Mouse (Mus musculus) thymus, postnatal 10 days (tissue): ENCODE data around the gene Tmem151b.

Experiments used
- DNase-seq, 2 experiments: peaks; one replicate each; pipeline ENCODE4 v3.0.0; 2021; ENCODE audit warnings: low spot score in 2 of 2

The Tmem151b gene

DNA sequence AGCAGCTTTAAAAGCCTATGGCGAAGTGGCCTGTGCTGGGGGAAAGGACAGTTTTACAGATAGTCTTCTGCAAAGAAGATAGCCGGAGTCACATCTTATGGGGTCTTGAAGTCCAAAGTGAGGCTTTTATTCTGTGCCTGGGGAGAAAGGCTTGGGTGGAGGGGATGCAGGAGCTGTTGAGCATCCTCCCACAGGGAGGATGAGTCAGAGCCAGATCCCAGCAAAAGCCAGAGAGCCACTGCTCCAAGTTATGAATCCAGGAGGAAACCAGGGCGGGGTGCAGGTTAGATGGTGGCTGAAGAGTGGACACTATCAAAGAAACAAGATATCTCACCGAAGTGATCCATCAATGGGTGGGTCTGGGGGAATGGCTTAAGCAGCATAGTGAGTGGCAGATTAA is 37.7 kb downstream of the Tmem151b start:
- DNase-seq = no peak

DNA sequence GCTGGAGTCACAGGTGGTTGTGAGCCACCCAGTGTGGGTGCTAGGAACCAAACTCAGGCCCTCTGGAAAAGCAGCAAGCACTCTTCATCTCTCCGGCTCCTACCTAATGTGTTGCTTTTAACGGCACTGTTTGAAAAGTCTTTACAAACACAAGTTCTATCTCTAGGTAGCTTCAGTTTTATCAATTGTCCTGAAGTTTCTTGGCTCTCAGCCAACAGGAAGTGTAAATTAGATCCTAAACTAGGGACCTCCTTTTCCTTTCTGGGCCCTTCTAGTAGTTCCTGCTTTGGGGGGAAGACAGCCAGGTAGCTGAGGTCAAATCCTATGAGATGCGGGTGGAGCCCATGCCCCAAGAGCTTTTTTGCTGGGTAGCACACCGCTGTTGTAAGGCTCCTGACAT is 38.6 kb downstream of the Tmem151b start:
- no peak for DNase-seq

DNA sequence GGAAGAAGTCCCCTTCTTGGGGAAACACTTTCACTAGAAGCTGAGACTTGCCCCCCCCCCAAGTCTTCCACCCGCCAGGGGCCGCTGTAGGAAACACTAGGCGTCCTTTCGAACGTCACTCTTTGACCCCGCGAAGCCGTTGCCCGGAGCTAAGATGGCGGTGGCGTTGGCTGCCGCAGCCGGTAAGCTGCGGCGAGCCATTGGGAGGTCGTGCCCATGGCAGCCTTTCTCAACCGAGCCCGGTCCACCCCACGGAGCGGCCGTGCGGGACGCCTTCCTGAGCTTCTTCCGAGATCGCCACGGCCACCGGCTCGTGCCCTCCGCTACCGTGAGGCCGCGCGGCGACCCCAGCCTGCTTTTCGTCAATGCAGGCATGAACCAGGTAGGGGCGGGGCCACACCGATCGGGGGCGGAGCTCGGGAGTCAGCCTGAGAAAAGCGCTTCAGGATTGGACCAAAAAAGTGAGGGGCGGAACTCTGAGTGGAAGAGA is 42.7 kb downstream of the Tmem151b start, which contains the start of gene Aars2:
Gene Aars2, plus strand, starts transcription at position 142 of the 490 bp plus-strand sequence.
- DNase-seq = peak; percentile 93 to 98

DNA sequence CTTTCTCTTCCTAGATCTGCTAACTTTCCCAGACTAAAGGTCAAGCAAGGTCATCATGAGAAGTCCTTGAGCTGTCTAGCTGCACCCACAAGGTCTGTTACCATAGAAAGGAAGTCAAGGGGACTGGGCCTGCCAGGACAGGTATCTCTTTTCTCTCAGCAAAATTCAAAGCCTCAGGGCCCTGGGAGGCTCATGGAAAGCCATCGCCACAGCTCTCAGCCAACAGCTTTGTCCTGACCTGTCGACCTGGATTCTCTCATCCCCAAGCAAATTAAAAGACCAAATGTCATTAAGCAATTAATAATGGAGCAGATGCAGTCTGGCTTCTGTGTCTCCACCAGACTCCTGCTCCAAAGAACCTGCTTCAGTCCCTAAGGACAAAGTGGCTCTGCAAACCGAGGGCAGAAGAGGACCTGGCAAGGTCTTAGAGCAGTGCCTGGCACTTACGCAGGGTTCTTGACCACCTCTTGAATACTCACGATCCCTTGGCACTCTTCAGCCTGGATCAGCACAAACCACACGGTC is 43.5 kb downstream of the Tmem151b start:
- DNase-seq = no peak

DNA sequence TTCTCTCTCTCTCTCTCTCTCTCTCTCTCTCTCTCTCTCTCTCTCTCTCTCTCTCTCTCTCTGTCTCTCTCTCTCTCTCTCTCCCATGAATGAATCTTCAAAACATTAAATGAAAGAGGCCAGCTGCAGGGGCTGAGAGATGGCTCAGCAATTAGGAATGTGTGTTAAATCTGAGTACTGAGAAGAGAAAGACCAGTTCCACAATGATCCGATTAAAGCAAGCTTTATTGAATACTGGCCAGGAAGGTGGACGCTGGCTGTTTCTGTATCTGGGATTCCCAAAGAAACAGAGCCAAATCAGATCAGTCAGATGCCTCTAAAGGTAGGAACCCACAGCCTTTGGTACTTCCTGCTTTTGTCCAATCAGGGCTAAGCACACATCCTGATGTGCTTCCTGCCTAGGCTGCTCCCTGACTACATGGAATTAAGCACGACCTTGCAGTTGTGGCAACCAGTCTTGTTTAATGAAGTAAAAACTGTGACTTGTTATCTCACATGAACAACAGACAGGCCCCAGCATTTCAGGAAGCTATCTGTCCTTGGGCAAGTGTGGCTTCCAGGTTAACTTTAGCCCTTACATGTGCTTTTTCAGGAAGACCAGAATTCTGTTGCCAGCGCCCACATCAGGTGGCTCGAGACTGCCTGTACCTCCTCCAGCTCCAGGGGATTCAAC is 46.0 kb downstream of the Tmem151b start:
- DNase-seq = no peak

DNA sequence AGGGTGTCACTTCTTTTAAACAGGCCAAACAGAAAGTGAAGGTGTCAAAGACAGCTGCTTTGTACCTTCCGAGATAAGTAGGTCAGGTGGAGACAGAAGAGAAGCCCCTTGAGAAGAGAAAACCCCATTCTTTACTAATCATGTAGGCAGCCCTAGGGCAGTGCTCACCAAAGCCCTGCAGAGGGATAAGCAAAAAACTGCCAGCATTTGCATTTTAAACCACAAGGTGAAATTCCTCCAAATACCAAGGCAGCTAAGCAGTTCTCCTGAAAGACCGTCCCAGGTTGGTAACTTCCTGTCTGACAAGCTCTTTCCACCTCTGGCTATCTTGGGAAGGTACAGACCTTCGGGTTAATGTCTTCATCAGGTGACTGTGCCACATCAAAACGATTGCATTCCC is 47.2 kb downstream of the Tmem151b start:
- no peak for DNase-seq

DNA sequence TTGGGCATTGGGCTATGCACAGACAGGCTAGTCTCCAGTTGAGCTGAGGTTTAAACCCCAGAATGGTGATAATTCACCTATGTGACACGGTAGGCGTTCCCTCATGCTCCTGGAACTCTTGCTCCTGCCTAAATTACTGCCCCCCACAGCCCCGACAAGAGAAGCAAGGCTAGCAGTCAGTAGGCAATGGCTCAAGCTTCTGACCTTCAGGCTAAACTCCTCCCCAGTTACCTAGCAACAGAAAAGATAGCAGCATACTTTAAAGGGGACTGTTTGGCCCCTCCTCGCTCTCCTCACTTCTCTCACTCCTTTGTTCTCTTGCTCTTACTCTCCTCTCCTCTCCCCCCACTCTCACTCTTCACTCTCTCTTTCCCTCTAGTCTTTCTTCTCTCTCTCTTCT is 48.5 kb downstream of the Tmem151b start:
- no peak for DNase-seq

DNA sequence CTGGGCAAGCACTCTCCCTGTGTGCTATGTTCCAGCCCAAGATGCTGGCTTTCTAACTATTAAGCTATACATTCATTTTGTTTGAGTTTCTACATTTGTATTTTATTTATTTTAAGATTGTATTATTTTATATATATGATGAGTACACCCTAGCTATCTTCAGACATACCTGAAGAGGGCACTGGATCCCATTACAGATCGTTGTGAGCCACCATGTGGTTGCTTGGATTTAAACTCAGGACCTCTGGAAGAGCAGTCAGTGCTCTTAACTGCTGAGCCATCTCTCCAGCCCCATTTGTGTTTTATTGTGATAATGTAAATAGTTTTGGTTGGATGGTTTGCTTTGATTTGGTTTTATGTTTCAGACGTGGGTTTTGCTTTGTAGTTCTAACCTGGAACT is 50.0 kb downstream of the Tmem151b start:
- no peak for DNase-seq

DNA sequence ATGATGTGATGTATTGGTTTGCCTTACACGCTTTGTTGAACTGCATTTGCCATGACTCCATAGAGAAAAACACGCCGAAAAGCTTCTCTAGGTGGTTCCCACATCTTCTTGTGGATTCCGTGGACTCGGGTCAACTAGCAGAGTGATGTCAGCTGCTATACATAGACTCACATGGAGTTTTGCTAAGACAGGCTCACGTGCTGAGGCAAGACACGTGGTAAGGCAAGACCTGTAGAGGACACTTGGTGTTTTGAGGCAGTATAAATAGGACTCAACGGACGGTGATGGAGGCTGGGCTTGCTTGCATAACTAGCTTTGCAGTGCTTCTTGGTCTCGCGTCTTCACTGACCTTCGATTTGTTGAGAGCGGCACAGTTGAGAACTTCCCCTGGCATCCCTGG is 51.1 kb downstream of the Tmem151b start:
- DNase-seq = no peak

DNA sequence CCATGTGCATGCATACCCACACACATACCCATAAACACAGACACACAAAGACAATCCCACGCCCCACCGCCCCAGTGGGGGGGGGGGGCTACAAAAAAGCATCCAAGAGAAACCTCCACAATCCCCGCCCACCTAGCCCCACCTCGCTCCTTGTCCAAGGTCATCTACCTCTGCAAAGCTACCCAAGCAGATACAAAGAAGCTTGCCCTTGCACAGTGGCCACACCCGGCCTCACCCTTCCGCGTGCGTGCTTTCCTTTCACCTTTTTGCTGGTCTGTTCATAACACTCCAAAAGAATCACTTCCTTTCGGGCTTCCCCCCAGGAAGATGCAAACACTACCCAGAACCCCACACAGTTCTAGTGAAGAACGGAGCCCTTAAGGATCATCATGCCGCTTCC is 54.1 kb downstream of the Tmem151b start:
- DNase-seq = no peak
